Mouse (Mus musculus) lung, embryonic 14.5 days (tissue): ENCODE data around the gene Tmem258. TPM values are rescaled to one million over a fixed set of nuclear protein-coding genes. Genes with fewer than 3 reads are reported as not detected.

Experiments
- ATAC-seq: fragments of 200-750 bp; cut with Nextera tagmentation; 2 replicates; pipeline ENCODE4 v1.8.0; 2017; ENCODE audit warnings: mild to moderate bottlenecking, moderate TSS enrichment, moderate library complexity; ENCODE audit not compliant: insufficient read depth
- DNase-seq: peaks from one replicate; pipeline ENCODE4 v3.0.0-alpha.2; 2015
- H3K27ac ChIP-seq: fragments of 300-500 bp; sonication (generic); 2 replicates; pipeline ENCODE4 v1.5.1; 2014; ENCODE audit warnings: low read depth, mild to moderate bottlenecking, moderate library complexity
- H3K27me3 ChIP-seq: fragments of 300-500 bp; sonication (generic); 2 replicates; pipeline ENCODE4 v1.6.1; 2014; ENCODE audit warnings: low read length, control low read depth; ENCODE audit not compliant: insufficient read depth
- H3K36me3 ChIP-seq: fragments of 300-500 bp; sonication (generic); 2 replicates; pipeline ENCODE4 v1.6.1; 2014; ENCODE audit warnings: control low read depth; ENCODE audit not compliant: insufficient read depth
- H3K4me1 ChIP-seq: fragments of 300-500 bp; sonication (generic); 2 replicates; pipeline ENCODE4 v1.6.1; 2014; ENCODE audit warnings: antibody characterized with exemption, control low read depth; ENCODE audit not compliant: insufficient read depth
- H3K4me2 ChIP-seq: fragments of 300-500 bp; sonication (generic); 2 replicates; pipeline ENCODE4 v1.6.1; 2014; ENCODE audit warnings: mild to moderate bottlenecking
- H3K4me3 ChIP-seq: fragments of 300-500 bp; sonication (generic); 2 replicates; pipeline ENCODE4 v1.5.1; 2014; ENCODE audit warnings: low read depth, low read length
- H3K9ac ChIP-seq: fragments of 300-500 bp; sonication (generic); 2 replicates; pipeline ENCODE4 v1.6.1; 2014
- H3K9me3 ChIP-seq: fragments of 300-500 bp; sonication (generic); 2 replicates; pipeline ENCODE4 v1.6.1; 2016; ENCODE audit warnings: low read depth, low read length, control low read depth
- CTCF ChIP-seq: IDR thresholded peaks from 2 replicates; pipeline ENCODE4 v1.5.1; 2016; ENCODE audit warnings: antibody characterized with exemption, low read depth
- WGBS: fragments of 180-500 bp; shearing (Covaris S2); extraction: QIAGEN DNeasy Blood & Tissue Kit; methylation state at CpG from one replicate; pipeline ENCODE4 v1.1.7; 2014; 5-methylcytosine and 5-hydroxymethylcytosine counted together
- polyA plus RNA-seq: library from polyadenylated mRNA; unstranded; fragments of >200 nt; fragmentation: Nextera tagmentation; extraction: Ambion mirVana; gene quantifications from 2 replicates; pipeline ENCODE4 v1.2.1, GENCODE M21; 2014

The Tmem258 gene
- polyA plus RNA-seq, 1 experiment from 2014 or later = 449 TPM

- Histone ChIP-seq H3K4me1 (peaks cover 4% of the 10 kb centered on the region; the same call in 1 of the 2 replicates), H3K9me3 (no peaks in the 10 kb centered on the region), H3K4me3 (no peak overlapping the region), H3K27me3 (no peaks in the 10 kb centered on the region), H3K27ac (no peak overlapping the region), H3K4me2 (no peak overlapping the region), H3K36me3 (0 out of 2 replicates have a peak, but pooled peaks cover 9% of the 10 kb centered on the region), H3K9ac (no peak overlapping the region)
- DNase-seq (no peak), ATAC-seq (no peak)
- 33% methylated on average over 5 of the region's 5 CpGs for WGBS
- TF ChIP-seq CTCF = no peak
Observed at GRCm38 (mm10) chr19:10231871-10232270, 28.1 kb downstream of the Tmem258 start.

- Histone ChIP-seq H3K27ac (no peak overlapping the region), H3K27me3 (no peaks in the 10 kb centered on the region), H3K9me3 (no peaks in the 10 kb centered on the region), H3K9ac (no peak overlapping the region), H3K4me2 (no peak overlapping the region), H3K4me3 (no peak overlapping the region), H3K4me1 (peaks cover 4% of the 10 kb centered on the region; the same call in 1 of the 2 replicates), H3K36me3 (0 out of 2 replicates have a peak, but pooled peaks cover 9% of the 10 kb centered on the region)
- ATAC-seq (no peak), DNase-seq (no peak)
- TF ChIP-seq CTCF = no peak
- WGBS = 45% methylated on average over 9 of the region's 9 CpGs
Observed at GRCm38 (mm10) chr19:10232327-10233017, 28.7 kb downstream of the Tmem258 start.

- no peak for ATAC-seq
- 64% methylated on average over 9 of the region's 9 CpGs for WGBS
Observed at GRCm38 (mm10) chr19:10235784-10236565, 32.2 kb downstream of the Tmem258 start.

GRCm38 (mm10) chr19:10238477-10238876 lies 34.7 kb downstream of the Tmem258 start:
- Histone ChIP-seq H3K9ac (no peak overlapping the region; the same call in 1 of the 2 replicates), H3K4me1 (peaks cover 12% of the 10 kb centered on the region; the same call in 1 of the 2 replicates), H3K4me3 (no peak overlapping the region; the same call in 1 of the 2 replicates), H3K4me2 (peak overlapping the region; percentile 89), H3K9me3 (no peaks in the 10 kb centered on the region), H3K36me3 (no peaks in the 10 kb centered on the region), H3K27me3 (no peaks in the 10 kb centered on the region), H3K27ac (peak overlapping the region; percentile 56)
- ATAC-seq (peak; percentile 49), DNase-seq (peak; percentile 57)
- 24% methylated on average over 3 of the region's 3 CpGs for WGBS
- no peak for TF ChIP-seq CTCF

More at GRCm38 (mm10) chr19:10235784-10236565, 32.2 kb downstream of the Tmem258 start:
- Histone ChIP-seq H3K36me3 (no peaks in the 10 kb centered on the region), H3K4me2 (no peak overlapping the region), H3K9ac (no peak overlapping the region), H3K27ac (no peak overlapping the region), H3K4me3 (no peak overlapping the region), H3K4me1 (peaks cover 12% of the 10 kb centered on the region), H3K9me3 (no peaks in the 10 kb centered on the region), H3K27me3 (no peaks in the 10 kb centered on the region)
- TF ChIP-seq CTCF = no peak
- DNase-seq = no peak

- H3K9ac ChIP-seq = peak overlapping the region; percentile 66
- peak overlapping the region; percentile 89 for H3K4me2 ChIP-seq
- 14% methylated on average over 2 of the region's 2 CpGs for WGBS
- H3K9me3 ChIP-seq = no peaks in the 10 kb centered on the region
- no peaks in the 10 kb centered on the region for H3K27me3 ChIP-seq
- peaks cover 12% of the 10 kb centered on the region; the same call in 1 of the 2 replicates for H3K4me1 ChIP-seq
- peak; percentile 45 for DNase-seq
- peak overlapping the region; percentile 54 for H3K4me3 ChIP-seq
- TF ChIP-seq CTCF = no peak
- no peak for ATAC-seq
- H3K27ac ChIP-seq = no peak overlapping the region
- no peaks in the 10 kb centered on the region for H3K36me3 ChIP-seq
Observed at GRCm38 (mm10) chr19:10239419-10239818, 35.6 kb downstream of the Tmem258 start.

- no peaks in the 10 kb centered on the region for H3K27me3 ChIP-seq
- no peaks in the 10 kb centered on the region for H3K9me3 ChIP-seq
- 1% methylated on average over 26 of the region's 26 CpGs for WGBS
- H3K27ac ChIP-seq = peak overlapping the region; percentile 30; the same call in 1 of the 2 replicates
- TF ChIP-seq CTCF = no peak
- peak overlapping the region; percentile 66 for H3K9ac ChIP-seq
- H3K4me3 ChIP-seq = peak overlapping the region; percentile 54
- H3K4me1 ChIP-seq = peaks cover 12% of the 10 kb centered on the region; the same call in 1 of the 2 replicates
- H3K36me3 ChIP-seq = no peaks in the 10 kb centered on the region
- H3K4me2 ChIP-seq = peak overlapping the region; percentile 89
- ATAC-seq (peak; percentile 2; the same call in 1 of the 2 replicates), DNase-seq (no peak)
Observed at GRCm38 (mm10) chr19:10239975-10240653, 36.3 kb downstream of the Tmem258 start.
